Mouse (Mus musculus) E14TG2a.4 (cell line): ENCODE measurements around the gene Nudt8.

Experiments
- H3K27me3 ChIP-seq: 2 replicates; pipeline ENCODE4 v1.6.1; 2014; ENCODE audit warnings: low read length, control low read depth; ENCODE audit not compliant: insufficient read depth
- H3K36me3 ChIP-seq: 2 replicates; pipeline ENCODE4 v1.6.1; 2014; ENCODE audit warnings: low read length, control low read depth; ENCODE audit not compliant: insufficient read depth
- H3K4me1 ChIP-seq: replicated peaks from 2 replicates; pipeline ENCODE4 v1.6.1; 2014; ENCODE audit warnings: low read depth, low read length, control low read depth
- H3K4me3 ChIP-seq: replicated peaks from 2 replicates; pipeline ENCODE4 v1.5.1; 2014; ENCODE audit warnings: mild to moderate bottlenecking, low read length
- H3K9me3 ChIP-seq: 2 replicates; pipeline ENCODE4 v1.6.1; 2014; ENCODE audit warnings: low read length, control low read depth
- CTCF ChIP-seq: conservative IDR thresholded peaks from 2 replicates; pipeline ENCODE4 v1.5.1; 2014; ENCODE audit warnings: low read length
- NANOG ChIP-seq: IDR thresholded peaks from 2 replicates; pipeline ENCODE4 v1.6.1; 2014; ENCODE audit warnings: borderline replicate concordance, low read length, mixed read lengths
- POU5F1 ChIP-seq: IDR thresholded peaks from 2 replicates; pipeline ENCODE4 v1.6.1; 2014; ENCODE audit warnings: low read length, borderline replicate concordance

The Nudt8 gene

GRCm38 (mm10) chr19:3983527-3984200, 16.7 kb upstream of the Nudt8 start:
- H3K27me3 ChIP-seq, result no peaks in the 10 kb centered on the region
- TF ChIP-seq POU5F1 (no peak), NANOG (no peak)

GRCm38 (mm10) chr19:3985261-3985681, 15.1 kb upstream of the Nudt8 start:
- H3K9me3 ChIP-seq, result no peaks in the 10 kb centered on the region
- H3K4me3 ChIP-seq, result 0 out of 2 replicates have a peak overlapping the region, but pooled peaks have one; percentile 20
- H3K27me3 ChIP-seq, result no peaks in the 10 kb centered on the region
- no peaks in the 10 kb centered on the region for H3K36me3 ChIP-seq
- peaks cover 72% of the 10 kb centered on the region for H3K4me1 ChIP-seq
- TF ChIP-seq NANOG (no peak), POU5F1 (no peak), CTCF (no peak)

More at GRCm38 (mm10) chr19:3983527-3984200, 16.7 kb upstream of the Nudt8 start:
- H3K4me1 ChIP-seq, result peaks cover 71% of the 10 kb centered on the region
- H3K4me3 ChIP-seq, result no peak overlapping the region
- H3K36me3 ChIP-seq, result no peaks in the 10 kb centered on the region
- H3K9me3 ChIP-seq, result no peaks in the 10 kb centered on the region

- Histone ChIP-seq H3K4me3 (no peak within 1 kb of the TSS), H3K27me3 (no peaks in the 10 kb centered on the region), H3K36me3 (no peaks in the 10 kb centered on the region), H3K4me1 (peaks cover 63% of the 10 kb centered on the region), H3K9me3 (no peaks in the 10 kb centered on the region)
- TF ChIP-seq CTCF (no peak), POU5F1 (no peak), NANOG (no peak)
These were observed 14.0 kb upstream of the Nudt8 start, which contains the start of gene Acy3 for GRCm38 (mm10) chr19:3986334-3986733. Gene Acy3 (plus strand): TSS chr19:3986570.

GRCm38 (mm10) chr19:3988066-3988465, 12.3 kb upstream of the Nudt8 start:
- H3K4me1 ChIP-seq, result peaks cover 70% of the 10 kb centered on the region
- H3K36me3 ChIP-seq, result no peaks in the 10 kb centered on the region
- no peaks in the 10 kb centered on the region for H3K9me3 ChIP-seq
- H3K4me3 ChIP-seq, result no peak overlapping the region
- TF ChIP-seq CTCF (no peak), NANOG (no peak), POU5F1 (no peak)
- no peaks in the 10 kb centered on the region for H3K27me3 ChIP-seq

GRCm38 (mm10) chr19:3988750-3989149, 11.6 kb upstream of the Nudt8 start:
- Histone ChIP-seq H3K27me3 (no peaks in the 10 kb centered on the region), H3K36me3 (no peaks in the 10 kb centered on the region), H3K4me1 (peaks cover 63% of the 10 kb centered on the region), H3K4me3 (no peak overlapping the region), H3K9me3 (no peaks in the 10 kb centered on the region)
- TF ChIP-seq POU5F1 (no peak), CTCF (peak; percentile 73), NANOG (no peak)

- no peak overlapping the region for H3K4me3 ChIP-seq
- no peaks in the 10 kb centered on the region for H3K36me3 ChIP-seq
- H3K9me3 ChIP-seq, result no peaks in the 10 kb centered on the region
- TF ChIP-seq CTCF, result no peak
- TF ChIP-seq POU5F1, result no peak
- TF ChIP-seq NANOG, result no peak
- H3K27me3 ChIP-seq, result no peaks in the 10 kb centered on the region
- H3K4me1 ChIP-seq, result peaks cover 43% of the 10 kb centered on the region
These were observed 9.6 kb upstream of the Nudt8 start for GRCm38 (mm10) chr19:3990804-3991203.

- H3K4me3 ChIP-seq, result no peak overlapping the region
- H3K4me1 ChIP-seq, result peaks cover 35% of the 10 kb centered on the region
- H3K27me3 ChIP-seq, result no peaks in the 10 kb centered on the region
- H3K36me3 ChIP-seq, result no peaks in the 10 kb centered on the region
- TF ChIP-seq CTCF (no peak), POU5F1 (no peak), NANOG (no peak)
- H3K9me3 ChIP-seq, result no peaks in the 10 kb centered on the region
These were observed 8.8 kb upstream of the Nudt8 start for GRCm38 (mm10) chr19:3991562-3991961.

- H3K9me3 ChIP-seq, result no peaks in the 10 kb centered on the region
- no peaks in the 10 kb centered on the region for H3K36me3 ChIP-seq
- H3K4me3 ChIP-seq, result no peak overlapping the region
- TF ChIP-seq NANOG, result no peak
- TF ChIP-seq POU5F1, result no peak
- no peak for TF ChIP-seq CTCF
- H3K4me1 ChIP-seq, result peaks cover 31% of the 10 kb centered on the region
- H3K27me3 ChIP-seq, result no peaks in the 10 kb centered on the region
These were observed 8.4 kb upstream of the Nudt8 start for GRCm38 (mm10) chr19:3991966-3992365.

GRCm38 (mm10) chr19:3992416-3992815, 8.0 kb upstream of the Nudt8 start, which contains the start of gene Tbx10:
Gene Tbx10 (plus strand): TSS chr19:3992752.
- Histone ChIP-seq H3K9me3 (no peaks in the 10 kb centered on the region), H3K36me3 (no peaks in the 10 kb centered on the region), H3K4me3 (no peak within 1 kb of the TSS), H3K4me1 (peaks cover 32% of the 10 kb centered on the region), H3K27me3 (no peaks in the 10 kb centered on the region)
- TF ChIP-seq POU5F1, result no peak
- TF ChIP-seq NANOG, result no peak
- no peak for TF ChIP-seq CTCF
